Mouse (Mus musculus) MEL (cell line): ENCODE measurements around the gene Cntnap1. TPM values are rescaled to one million over a fixed set of nuclear protein-coding genes. Genes with fewer than 3 reads are reported as not detected.

Experiments
- DNase-seq: peaks from one replicate; pipeline ENCODE4 v3.0.0; 2011; ENCODE audit warnings: low read depth, low spot score
- H3K27ac ChIP-seq: 2 replicates; pipeline ENCODE4 v1.5.1; 2012; ENCODE audit warnings: low read depth, mild to moderate bottlenecking, control low read depth, low read length, moderate library complexity; ENCODE audit not compliant: control insufficient read depth
- H3K27me3 ChIP-seq, 2 experiments: fragments of 150-350 bp in 1 of 2; sonication (generic) in 1 of 2; 2 replicates each; pipeline ENCODE4 v1.6.1; 2012; ENCODE audit warnings: low read length in 2 of 2, mild to moderate bottlenecking in 2 of 2, improper control_type of control experiment in 1 of 2, moderate library complexity in 1 of 2; ENCODE audit not compliant: insufficient read depth in 2 of 2, control insufficient read depth in 1 of 2
- H3K36me3 ChIP-seq, 2 experiments: 2 replicates each; pipeline ENCODE4 v1.6.1; 2012 to 2014; ENCODE audit warnings: low read length in 2 of 2, improper control_type of control experiment in 1 of 2, inconsistent platforms in 1 of 2, mild to moderate bottlenecking in 1 of 2; ENCODE audit not compliant: insufficient read depth in 2 of 2, control insufficient read depth in 1 of 2
- H3K4me1 ChIP-seq, 2 experiments: fragments of 150-350 bp in 1 of 2; sonication (generic) in 1 of 2; 2 replicates each; pipeline ENCODE4 v1.6.1; 2012; ENCODE audit warnings: low read length in 2 of 2, improper control_type of control experiment in 1 of 2, mild to moderate bottlenecking in 1 of 2; ENCODE audit not compliant: insufficient read depth in 2 of 2, control insufficient read depth in 1 of 2
- H3K4me3 ChIP-seq, 2 experiments: fragments of 150-350 bp in 1 of 2; sonication (generic) in 1 of 2; 2 replicates each; pipeline ENCODE4 v1.5.1; 2012; ENCODE audit warnings: low read depth in 2 of 2, low read length in 2 of 2, mild to moderate bottlenecking in 2 of 2, moderate library complexity in 2 of 2, control low read depth in 1 of 2, improper control_type of control experiment in 1 of 2; ENCODE audit not compliant: control insufficient read depth in 1 of 2, insufficient read depth in 1 of 2
- H3K79me2 ChIP-seq: 2 replicates; pipeline ENCODE4 v1.6.1; 2012; ENCODE audit warnings: mild to moderate bottlenecking, low read length, moderate library complexity; ENCODE audit not compliant: control insufficient read depth, poor library complexity, insufficient read depth
- H3K9ac ChIP-seq: 2 replicates; pipeline ENCODE4 v1.6.1; 2012; ENCODE audit warnings: low read depth, mild to moderate bottlenecking, control low read depth, low read length, moderate library complexity; ENCODE audit not compliant: control insufficient read depth, poor library complexity, severe bottlenecking
- H3K9me3 ChIP-seq: fragments of 150-350 bp; sonication (generic); replicated peaks from 2 replicates; pipeline ENCODE4 v1.6.1; 2012; ENCODE audit warnings: mild to moderate bottlenecking, low read length, improper control_type of control experiment, moderate library complexity; ENCODE audit not compliant: insufficient read depth
- BHLHE40 ChIP-seq: IDR thresholded peaks from 2 replicates; pipeline ENCODE4 v1.6.1; 2012; ENCODE audit warnings: low read depth, mild to moderate bottlenecking, inconsistent platforms, low read length, improper control_type of control experiment, borderline replicate concordance
- CHD1 ChIP-seq: IDR thresholded peaks from 2 replicates; pipeline ENCODE4 v1.6.1; 2012; ENCODE audit warnings: low read depth, mild to moderate bottlenecking, inconsistent platforms, low read length, improper control_type of control experiment
- CHD2 ChIP-seq: IDR thresholded peaks from 2 replicates; pipeline ENCODE4 v1.6.1; 2011; ENCODE audit warnings: low read length, improper control_type of control experiment
- EP300 ChIP-seq, 2 experiments: IDR thresholded peaks; 2 replicates each; pipeline ENCODE4 v1.6.1; 2011; ENCODE audit warnings: improper control_type of control experiment in 2 of 2, low read length in 2 of 2, low read depth in 1 of 2, mild to moderate bottlenecking in 1 of 2
- ETS1 ChIP-seq: IDR thresholded peaks from 2 replicates; pipeline ENCODE4 v1.6.1; 2012; ENCODE audit warnings: low read depth, mild to moderate bottlenecking, inconsistent platforms, low read length, improper control_type of control experiment, moderate library complexity
- GATA1 ChIP-seq: IDR thresholded peaks from 2 replicates; pipeline ENCODE4 v1.6.1; 2011; ENCODE audit warnings: low read depth, low read length, improper control_type of control experiment
- MAX ChIP-seq: IDR thresholded peaks from 2 replicates; pipeline ENCODE4 v1.6.1; 2011; ENCODE audit warnings: low read length, improper control_type of control experiment
- MEF2A ChIP-seq: IDR thresholded peaks from 2 replicates; pipeline ENCODE4 v1.6.1; 2014; ENCODE audit warnings: low read depth, mild to moderate bottlenecking, inconsistent platforms, low read length, improper control_type of control experiment; ENCODE audit not compliant: poor library complexity, insufficient replicate concordance, severe bottlenecking; ENCODE audit errors: extremely low read depth
- MXI1 ChIP-seq: IDR thresholded peaks from 2 replicates; pipeline ENCODE4 v1.6.1; 2011; ENCODE audit warnings: mild to moderate bottlenecking, low read depth, low read length, improper control_type of control experiment
- MYC ChIP-seq: IDR thresholded peaks from 2 replicates; pipeline ENCODE4 v1.6.1; 2011; ENCODE audit warnings: low read depth, mild to moderate bottlenecking, low read length, improper control_type of control experiment, moderate library complexity
- POLR2A ChIP-seq, 2 experiments: IDR thresholded peaks; 2 replicates each; pipeline ENCODE4 v1.6.1; 2011 to 2012; ENCODE audit warnings: low read length in 2 of 2, mild to moderate bottlenecking in 2 of 2, control low read depth in 1 of 2, improper control_type of control experiment in 1 of 2, low read depth in 1 of 2, moderate library complexity in 1 of 2; ENCODE audit not compliant: control insufficient read depth in 1 of 2, insufficient read depth in 1 of 2, poor library complexity in 1 of 2
- POLR2AphosphoS2 ChIP-seq: IDR thresholded peaks from 2 replicates; pipeline ENCODE4 v1.6.1; 2011; ENCODE audit warnings: low read length, improper control_type of control experiment
- SIN3A ChIP-seq: IDR thresholded peaks from 2 replicates; pipeline ENCODE4 v1.6.1; 2012; ENCODE audit warnings: low read length, improper control_type of control experiment, inconsistent platforms
- USF1 ChIP-seq: IDR thresholded peaks from 2 replicates; pipeline ENCODE4 v1.6.1; 2014; ENCODE audit warnings: low read depth, mild to moderate bottlenecking, inconsistent platforms, low read length, improper control_type of control experiment, moderate library complexity
- polyA plus RNA-seq, 2 experiments: library from polyadenylated mRNA; stranded (reverse) in 1 of 2; unstranded in 1 of 2; fragments of >175 nt in 1 of 2; fragments of >200 nt in 1 of 2; gene quantifications; 2 replicates each; pipeline versions ENCODE4 v1.2.1 to v1.2.4; 2012; ENCODE audit warnings: low replicate concordance in 2 of 2, low read depth in 1 of 2; ENCODE audit not compliant: insufficient read length in 2 of 2, insufficient read depth in 1 of 2, missing spikeins in 1 of 2
- total RNA-seq: library from RNA; depleted of rRNA; stranded (reverse); fragments of 300-350 nt; gene quantifications from 2 replicates; pipeline ENCODE4 v1.2.3, GENCODE M21; 2012

The Cntnap1 gene
- total and polyA plus RNA-seq, 3 experiments = 0.01 TPM; not detected in 2

DNA sequence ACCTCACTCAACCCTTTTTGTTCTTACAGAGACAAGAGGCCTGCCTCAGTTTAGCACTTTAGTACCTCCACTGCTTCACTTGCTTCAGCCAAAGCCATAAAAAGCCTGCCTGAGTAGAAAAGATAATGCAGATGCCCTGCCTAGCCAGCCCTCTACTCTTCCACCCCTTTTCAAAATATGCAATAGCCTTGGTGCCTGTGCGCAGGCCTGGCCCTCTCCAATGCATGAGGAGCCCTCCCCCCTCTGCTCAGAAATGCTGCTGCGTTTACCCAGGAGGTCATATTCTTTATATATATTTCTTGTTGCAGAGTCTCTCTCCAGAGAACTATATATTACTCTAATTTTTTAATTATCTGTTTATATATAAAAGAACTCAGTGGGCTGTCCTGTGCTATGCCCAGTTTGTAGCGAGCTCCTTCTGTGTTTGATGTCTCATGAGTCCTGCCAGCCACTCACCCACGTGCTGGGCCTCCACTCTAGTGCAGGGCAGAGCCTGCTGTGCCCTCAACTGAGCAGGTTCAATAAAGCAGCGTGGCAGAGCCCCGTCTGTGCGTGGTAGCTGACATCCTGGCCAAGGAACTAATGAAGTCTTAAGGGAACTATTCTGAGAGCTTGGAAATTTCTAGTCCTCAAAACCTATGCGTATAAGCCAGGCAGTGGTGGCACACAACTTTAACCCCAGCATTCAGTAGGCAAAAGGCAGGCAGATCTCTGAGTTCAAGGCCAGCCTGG, 20.0 kb downstream of the Cntnap1 start (continued):
- peak; percentile 54; the same call in 1 of the 2 replicates for TF ChIP-seq POLR2AphosphoS2

DNA sequence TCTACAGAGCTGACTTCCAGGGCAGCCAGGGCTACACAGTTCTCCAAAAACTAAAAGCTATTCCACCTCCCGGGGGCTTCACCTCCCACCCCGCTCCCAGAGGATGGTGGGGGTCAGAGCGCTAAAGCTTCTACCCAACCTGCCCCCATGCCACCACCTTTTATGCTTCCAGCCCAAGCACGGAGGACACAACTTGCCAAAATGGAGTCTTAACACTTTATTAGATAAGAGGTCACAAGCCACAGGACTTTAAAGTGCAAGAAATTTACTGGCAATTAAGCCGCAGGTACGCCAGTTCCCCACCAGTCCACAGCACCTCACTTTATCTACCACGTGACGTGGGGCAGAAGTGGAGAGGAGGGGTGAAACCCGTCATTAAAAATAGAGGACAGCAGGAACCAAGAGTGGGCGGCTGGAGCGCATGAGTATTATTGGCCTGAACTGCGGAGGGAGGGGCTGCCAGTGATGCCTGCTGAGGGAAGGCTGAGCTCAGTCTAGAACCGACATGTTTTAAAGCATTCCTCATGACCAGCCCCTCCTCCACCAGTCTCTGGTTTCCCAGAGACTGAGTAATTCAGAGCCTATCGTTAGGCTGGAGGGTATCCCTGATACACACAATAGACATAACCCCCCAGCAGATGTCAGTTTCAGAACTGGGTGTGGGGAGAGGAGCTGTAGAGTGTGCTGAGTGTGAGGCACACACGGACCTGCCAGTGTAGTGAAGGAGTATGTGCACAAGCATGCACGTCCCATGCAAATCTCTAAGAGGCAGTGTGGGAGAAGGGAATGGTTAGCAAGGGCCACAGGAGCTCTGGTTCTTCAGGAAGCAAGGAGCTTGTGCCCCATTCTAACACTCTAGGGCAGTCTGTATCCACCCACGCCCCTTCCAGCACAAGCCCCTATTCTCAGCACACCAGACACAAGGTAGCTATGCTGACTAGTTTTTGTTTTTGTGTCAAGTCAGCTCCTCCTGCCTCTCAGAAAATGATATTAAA, 20.9 kb downstream of the Cntnap1 start:
- H3K36me3 ChIP-seq = peaks cover 0 to 23% of the 10 kb centered on the region in 2 experiments; a peak in 2 of 4 replicates
- H3K4me1 ChIP-seq = peaks cover 10 to 26% of the 10 kb centered on the region in 2 experiments
- H3K9me3 ChIP-seq = no peaks in the 10 kb centered on the region
- H3K4me3 ChIP-seq = peak overlapping the region in 1 of 2 experiments; percentile 2; a peak in 1 of 4 replicates
- H3K79me2 ChIP-seq = no peaks in the 10 kb centered on the region
- TF ChIP-seq MAX = peak; percentile 69; the same call in 1 of the 2 replicates
- TF ChIP-seq MEF2A = no peak
- TF ChIP-seq USF1 = peak; percentile 90
- no peak; the same call in none of the 2 replicates for TF ChIP-seq MXI1
- 0 out of 2 replicates have a peak, but pooled peaks have one; percentile 26 for TF ChIP-seq ETS1
- 0 out of 2 replicates have a peak, but pooled peaks have one; percentile 25 for TF ChIP-seq GATA1
- peak; percentile 39; the same call in 1 of the 2 replicates for TF ChIP-seq SIN3A
- peak; percentile 56; the same call in 1 of the 2 replicates for TF ChIP-seq MYC
- peak; percentile 33; the same call in 1 of the 2 replicates for TF ChIP-seq BHLHE40
- no peak for TF ChIP-seq CHD1
- no peak for TF ChIP-seq CHD2
- no peak for TF ChIP-seq EP300 (IDR thresholded peaks at IDR 0.05; ENCODE audit: low read depth in 1 of 2, low read length in 2 of 2)
- TF ChIP-seq POLR2A (IDR thresholded peaks at IDR 0.05; ENCODE audit: control insufficient read depth in 1 of 2, insufficient read depth in 1 of 2, low read depth in 1 of 2, low read length in 2 of 2, poor library complexity in 1 of 2) = peak in 1 of 2 experiments; percentile 28; a peak in 1 of 4 replicates
- peak; percentile 79 for DNase-seq
- peak overlapping the region; percentile 53 for H3K9ac ChIP-seq
- H3K27me3 ChIP-seq = no peaks in the 10 kb centered on the region
- H3K27ac ChIP-seq = peak overlapping the region; percentile 69
